Mouse (Mus musculus) stomach, embryonic 15.5 days (tissue): ENCODE measurements at regions not wholly inside any gene's neighbourhood (a gene's known extent, or its start where the extent isn't known, plus 50 kb on each side); places are given as distances from the start of the nearest gene placed in this dataset.

Experiments used
- ATAC-seq: fragments of 200-750 bp; cut with Nextera tagmentation; 2 replicates; pipeline ENCODE4 v1.8.0; 2017; ENCODE audit warnings: low read depth, moderate number of reproducible peaks, moderate TSS enrichment; ENCODE audit not compliant: insufficient read depth, low FRiP score
- H3K27ac ChIP-seq: fragments of 300-500 bp; sonication (generic); 2 replicates; pipeline ENCODE4 v1.5.1; 2015; ENCODE audit warnings: mild to moderate bottlenecking, inconsistent platforms
- H3K27me3 ChIP-seq: fragments of 300-500 bp; sonication (generic); replicated peaks from 2 replicates; pipeline ENCODE4 v1.6.1; 2015; ENCODE audit warnings: inconsistent platforms
- H3K36me3 ChIP-seq: fragments of 300-500 bp; sonication (generic); 2 replicates; pipeline ENCODE4 v1.6.1; 2015; ENCODE audit warnings: inconsistent platforms
- H3K4me1 ChIP-seq: fragments of 300-500 bp; sonication (generic); 2 replicates; pipeline ENCODE4 v1.6.1; 2015; ENCODE audit warnings: inconsistent platforms
- H3K4me2 ChIP-seq: fragments of 300-500 bp; sonication (generic); 2 replicates; pipeline ENCODE4 v1.6.1; 2015; ENCODE audit warnings: mild to moderate bottlenecking, inconsistent platforms
- H3K4me3 ChIP-seq: fragments of 300-500 bp; sonication (generic); replicated peaks from 2 replicates; pipeline ENCODE4 v1.5.1; 2015; ENCODE audit warnings: inconsistent platforms
- H3K9ac ChIP-seq: fragments of 300-500 bp; sonication (generic); 2 replicates; pipeline ENCODE4 v1.6.1; 2015; ENCODE audit warnings: inconsistent platforms
- H3K9me3 ChIP-seq: fragments of 300-500 bp; sonication (generic); 2 replicates; pipeline ENCODE4 v1.6.1; 2016; ENCODE audit warnings: inconsistent platforms
- WGBS: fragments of 180-500 bp; shearing (Covaris S2); methylation state at CpG from one replicate; pipeline ENCODE4 v1.1.7; 2015; 5-methylcytosine and 5-hydroxymethylcytosine counted together

DNA sequence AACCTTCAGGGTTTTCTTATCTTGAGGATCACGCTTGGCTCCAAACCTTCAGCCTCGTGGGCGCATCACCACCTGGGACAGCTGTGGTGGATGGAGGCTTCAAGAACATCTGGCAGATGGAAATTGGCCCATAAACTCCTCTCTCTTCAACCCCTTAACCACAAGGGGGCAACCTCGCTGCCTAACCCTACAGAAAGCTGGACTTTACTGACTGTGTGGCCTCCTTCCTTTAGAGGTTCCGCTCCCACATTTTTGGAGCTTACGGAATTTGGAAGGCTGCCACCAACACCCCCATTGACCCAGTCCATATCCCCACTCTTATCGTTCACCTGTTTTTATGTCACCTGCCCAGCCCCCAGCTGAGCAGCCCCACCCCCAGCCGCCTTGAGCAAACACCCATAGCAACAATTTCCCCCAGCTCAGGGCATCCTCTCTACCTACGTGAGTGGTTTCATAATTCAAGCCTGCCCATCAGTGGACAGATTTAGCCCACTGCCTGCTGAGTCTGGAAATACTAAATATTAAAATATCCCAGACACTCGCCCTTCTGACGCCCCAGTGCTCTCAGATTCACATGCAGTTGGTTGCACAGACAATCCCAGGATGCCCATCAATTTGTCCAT is 167.0 kb upstream of the Slc22a22 start:
- Histone ChIP-seq H3K9ac (no peak overlapping the region), H3K4me1 (no peaks in the 10 kb centered on the region), H3K4me3 (no peak overlapping the region), H3K36me3 (no peaks in the 10 kb centered on the region), H3K9me3 (no peaks in the 10 kb centered on the region), H3K27ac (no peak overlapping the region), H3K4me2 (no peak overlapping the region), H3K27me3 (no peaks in the 10 kb centered on the region)
- WGBS = 51% methylated on average over 11 of the region's 11 CpGs
- ATAC-seq = no peak

DNA sequence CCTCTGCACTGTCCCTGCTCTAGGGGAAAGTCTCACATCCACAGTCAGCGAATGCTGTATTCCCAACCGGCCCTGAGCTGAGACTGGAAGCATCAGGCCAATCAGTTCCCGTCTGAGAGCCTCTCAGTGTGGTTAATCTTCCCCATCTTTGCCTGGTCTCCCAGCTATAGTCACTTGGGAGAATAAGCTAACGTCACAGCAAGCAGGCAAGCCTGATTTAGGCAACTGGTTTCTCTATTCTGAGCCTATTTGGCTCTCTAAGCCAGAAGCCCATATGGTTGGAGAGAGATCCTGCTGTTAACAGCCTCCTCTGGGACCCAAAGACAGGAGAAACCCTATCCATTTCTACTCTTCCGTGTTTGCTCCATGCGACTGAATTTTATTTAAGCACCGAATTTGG is 161.7 kb upstream of the Slc22a22 start:
- Histone ChIP-seq H3K9ac (no peak overlapping the region), H3K27me3 (no peaks in the 10 kb centered on the region), H3K9me3 (no peaks in the 10 kb centered on the region), H3K4me1 (no peaks in the 10 kb centered on the region), H3K4me3 (no peak overlapping the region), H3K4me2 (no peak overlapping the region), H3K36me3 (no peaks in the 10 kb centered on the region), H3K27ac (no peak overlapping the region)
- ATAC-seq = no peak
- WGBS = 73% methylated on average over 7 of the region's 7 CpGs

GRCm38 (mm10) chr15:57633067-57633466 is 155.6 kb upstream of the Slc22a22 start:
- no peak overlapping the region for H3K27ac ChIP-seq

DNA sequence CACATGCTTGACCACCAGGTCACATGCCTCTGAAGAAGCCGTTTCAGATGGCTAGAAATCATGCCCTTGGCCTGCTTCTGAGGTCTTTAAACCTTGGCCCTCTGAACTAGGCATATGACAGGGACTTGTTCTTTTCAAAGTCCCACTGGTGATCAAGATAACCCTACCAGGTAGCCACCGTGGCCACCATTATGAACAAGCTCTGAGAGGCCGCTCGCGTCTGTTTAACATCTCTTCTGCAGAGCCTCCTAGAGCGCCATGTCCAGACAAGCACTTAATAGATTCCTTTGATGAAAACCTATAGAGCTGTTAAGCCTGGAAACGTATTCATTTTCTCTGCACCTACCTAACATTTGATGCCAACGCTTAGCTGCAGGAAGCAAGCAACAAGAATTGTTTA is 155.1 kb upstream of the Slc22a22 start:
- Histone ChIP-seq H3K36me3 (no peaks in the 10 kb centered on the region), H3K9ac (no peak overlapping the region), H3K27me3 (no peaks in the 10 kb centered on the region), H3K27ac (no peak overlapping the region), H3K9me3 (no peaks in the 10 kb centered on the region), H3K4me1 (no peaks in the 10 kb centered on the region), H3K4me2 (no peak overlapping the region), H3K4me3 (no peak overlapping the region)
- WGBS = 78% methylated on average over 8 of the region's 8 CpGs
- ATAC-seq = no peak

More at GRCm38 (mm10) chr15:57633067-57633466, 155.6 kb upstream of the Slc22a22 start:
- H3K27me3 ChIP-seq = no peaks in the 10 kb centered on the region
- no peak for ATAC-seq
- H3K4me2 ChIP-seq = no peak overlapping the region
- no peaks in the 10 kb centered on the region for H3K4me1 ChIP-seq
- no peaks in the 10 kb centered on the region for H3K9me3 ChIP-seq
- WGBS = 75% methylated on average over 3 of the region's 3 CpGs
- H3K36me3 ChIP-seq = no peaks in the 10 kb centered on the region
- no peak overlapping the region for H3K4me3 ChIP-seq
- H3K9ac ChIP-seq = no peak overlapping the region

GRCm38 (mm10) chr15:57618466-57618865 is 141.0 kb upstream of the Slc22a22 start:
- no peaks in the 10 kb centered on the region for H3K36me3 ChIP-seq
- no peak overlapping the region for H3K9ac ChIP-seq
- no peak for ATAC-seq
- H3K4me1 ChIP-seq = no peaks in the 10 kb centered on the region
- no peaks in the 10 kb centered on the region for H3K9me3 ChIP-seq
- H3K27ac ChIP-seq = no peak overlapping the region
- no peak overlapping the region for H3K4me3 ChIP-seq
- WGBS = 75% methylated on average over 6 of the region's 6 CpGs
- H3K4me2 ChIP-seq = no peak overlapping the region
- no peaks in the 10 kb centered on the region for H3K27me3 ChIP-seq

- 0 out of 2 replicates have a peak overlapping the region, but pooled peaks have one; percentile 17 for H3K27ac ChIP-seq
- 48% methylated on average over 11 of the region's 11 CpGs for WGBS
- no peak overlapping the region for H3K4me2 ChIP-seq
- H3K4me3 ChIP-seq = no peak overlapping the region
- no peaks in the 10 kb centered on the region for H3K36me3 ChIP-seq
- no peak for ATAC-seq
- no peaks in the 10 kb centered on the region for H3K27me3 ChIP-seq
- H3K9ac ChIP-seq = no peak overlapping the region
- H3K4me1 ChIP-seq = no peaks in the 10 kb centered on the region
- H3K9me3 ChIP-seq = no peaks in the 10 kb centered on the region
Measured at GRCm38 (mm10) chr15:57616880-57617391, 139.5 kb upstream of the Slc22a22 start.

GRCm38 (mm10) chr15:57610006-57610405 is 132.6 kb upstream of the Slc22a22 start:
- H3K9me3 ChIP-seq = no peaks in the 10 kb centered on the region
- H3K4me3 ChIP-seq = no peak overlapping the region
- H3K4me2 ChIP-seq = no peak overlapping the region
- H3K4me1 ChIP-seq = no peaks in the 10 kb centered on the region
- no peak overlapping the region for H3K27ac ChIP-seq
- H3K27me3 ChIP-seq = no peaks in the 10 kb centered on the region
- no peak for ATAC-seq
- no peak overlapping the region for H3K9ac ChIP-seq
- 86% methylated on average over 2 of the region's 2 CpGs for WGBS
- H3K36me3 ChIP-seq = no peaks in the 10 kb centered on the region

GRCm38 (mm10) chr15:57608519-57608918 is 131.1 kb upstream of the Slc22a22 start:
- H3K9ac ChIP-seq = no peak overlapping the region
- H3K9me3 ChIP-seq = no peaks in the 10 kb centered on the region
- no peaks in the 10 kb centered on the region for H3K36me3 ChIP-seq
- H3K27me3 ChIP-seq = no peaks in the 10 kb centered on the region
- no peak overlapping the region for H3K4me3 ChIP-seq
- H3K4me1 ChIP-seq = no peaks in the 10 kb centered on the region
- no peak overlapping the region for H3K4me2 ChIP-seq
- no peak for ATAC-seq
- H3K27ac ChIP-seq = no peak overlapping the region
- WGBS = 72% methylated on average over 3 of the region's 3 CpGs

GRCm38 (mm10) chr15:57600562-57600961 is 123.1 kb upstream of the Slc22a22 start:
- no peak for ATAC-seq
- no peaks in the 10 kb centered on the region for H3K27me3 ChIP-seq
- H3K9ac ChIP-seq = no peak overlapping the region
- no peaks in the 10 kb centered on the region for H3K4me1 ChIP-seq
- no peaks in the 10 kb centered on the region for H3K9me3 ChIP-seq
- 16% methylated on average over 6 of the region's 6 CpGs for WGBS
- no peak overlapping the region for H3K27ac ChIP-seq
- H3K4me2 ChIP-seq = no peak overlapping the region
- H3K4me3 ChIP-seq = no peak overlapping the region
- H3K36me3 ChIP-seq = no peaks in the 10 kb centered on the region

DNA sequence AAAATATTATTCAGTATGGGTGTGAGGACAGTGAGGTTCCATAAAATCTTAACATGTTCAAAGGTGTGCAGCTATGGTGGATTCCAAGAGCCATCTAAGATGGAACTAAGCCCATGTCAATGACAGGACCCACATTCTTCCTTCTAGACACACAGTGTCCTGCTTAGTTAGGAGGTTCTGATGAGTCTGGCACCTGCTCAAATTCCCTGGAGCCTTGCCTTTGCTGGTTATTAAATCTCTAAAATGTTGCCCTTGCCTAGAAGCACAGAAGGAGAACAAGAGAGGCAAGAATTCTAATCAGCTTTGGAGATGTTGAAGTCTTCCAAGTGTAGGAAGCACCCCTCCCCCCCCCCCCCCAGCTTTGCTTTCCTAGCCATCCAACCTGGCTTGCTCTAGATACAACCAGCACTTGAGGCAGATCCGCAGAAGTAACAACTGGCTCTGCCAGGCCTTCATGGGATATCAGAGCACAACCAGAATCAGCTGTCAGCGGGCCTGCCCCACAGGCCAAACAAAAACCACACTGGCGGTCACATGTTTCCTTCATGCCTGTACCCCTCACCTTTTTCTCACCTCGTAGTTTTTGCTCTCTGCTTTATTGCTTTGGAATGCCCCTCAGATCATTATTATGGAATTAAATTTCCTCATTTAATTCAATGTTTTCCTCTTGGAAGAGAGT is 116.0 kb upstream of the Slc22a22 start:
- H3K36me3 ChIP-seq = no peaks in the 10 kb centered on the region

DNA sequence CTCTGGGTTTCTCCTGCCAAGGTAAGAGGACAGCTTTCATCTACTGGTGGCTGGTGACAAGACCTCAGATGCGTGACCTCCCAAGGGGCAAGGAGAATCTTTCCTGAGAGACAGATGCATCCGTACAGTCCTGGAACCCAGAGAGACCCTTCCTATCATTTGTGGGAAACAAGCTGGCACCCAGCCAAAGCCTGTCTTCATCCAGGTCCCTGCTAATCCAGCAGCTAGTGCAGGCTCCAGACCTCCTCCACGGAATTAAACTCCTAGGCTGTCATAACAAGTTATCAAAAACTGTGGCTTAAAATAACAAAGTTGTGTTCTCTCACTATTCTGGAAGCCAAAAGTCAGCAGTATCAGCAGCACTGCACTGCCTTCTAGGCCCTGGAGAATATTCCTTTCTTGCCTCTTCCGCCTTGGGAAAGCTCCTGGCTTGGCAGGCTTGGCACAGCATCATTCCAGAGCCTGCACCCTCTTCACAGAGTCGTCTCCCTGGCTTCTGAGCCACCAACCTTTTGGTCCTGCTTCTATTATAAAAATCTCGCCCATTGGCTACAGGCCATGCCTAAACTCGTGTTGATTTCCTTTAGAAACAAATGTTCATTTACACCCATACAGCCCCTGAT is 113.3 kb upstream of the Slc22a22 start:
- Histone ChIP-seq H3K4me3 (no peak overlapping the region), H3K9me3 (no peaks in the 10 kb centered on the region), H3K4me2 (no peak overlapping the region), H3K4me1 (peaks cover 12% of the 10 kb centered on the region), H3K27me3 (no peaks in the 10 kb centered on the region), H3K9ac (no peak overlapping the region), H3K27ac (peak overlapping the region; percentile 44; the same call in 1 of the 2 replicates), H3K36me3 (no peaks in the 10 kb centered on the region)
- 36% methylated on average over 7 of the region's 7 CpGs for WGBS
- ATAC-seq = peak; percentile 33; the same call in 1 of the 2 replicates

More for the DNA sequence above, 116.0 kb upstream of the Slc22a22 start:
- Histone ChIP-seq H3K4me3 (no peak overlapping the region), H3K9me3 (no peaks in the 10 kb centered on the region), H3K27me3 (no peaks in the 10 kb centered on the region), H3K4me1 (peaks cover 12% of the 10 kb centered on the region), H3K27ac (no peak overlapping the region), H3K4me2 (no peak overlapping the region), H3K9ac (no peak overlapping the region)
- ATAC-seq = no peak
- 74% methylated on average over 4 of the region's 4 CpGs for WGBS
